Mouse (Mus musculus) G1E (cell line): ENCODE results near the gene Lrrtm4. TPM values are rescaled to one million over a fixed set of nuclear protein-coding genes. Genes with fewer than 3 reads are reported as not detected.

Source experiments
- ATAC-seq: 2 replicates; pipeline ENCODE4 v1.8.0; 2016; ENCODE audit warnings: mild to moderate bottlenecking; ENCODE audit not compliant: insufficient number of reproducible peaks, poor library complexity, low FRiP score, severe bottlenecking; ENCODE audit errors: extremely low read depth
- DNase-seq: peaks from one replicate; pipeline ENCODE4 v3.0.0; 2012; ENCODE audit warnings: low spot score
- H3K27me3 ChIP-seq: 2 replicates; pipeline ENCODE4 v1.6.1; 2012; ENCODE audit warnings: mild to moderate bottlenecking, low read length, inconsistent platforms; ENCODE audit not compliant: insufficient read depth
- H3K36me3 ChIP-seq: replicated peaks from 2 replicates; pipeline ENCODE3; 2012; ENCODE audit warnings: mild to moderate bottlenecking, inconsistent platforms
- H3K4me1 ChIP-seq: 2 replicates; pipeline ENCODE4 v1.6.1; 2012; ENCODE audit warnings: low read depth, low read length, inconsistent platforms, mixed read lengths; ENCODE audit not compliant: insufficient read depth
- H3K4me3 ChIP-seq: 2 replicates; pipeline ENCODE4 v1.5.1; 2012; ENCODE audit warnings: low read depth, mild to moderate bottlenecking, inconsistent platforms, low read length, moderate library complexity, mixed read lengths
- H3K9me3 ChIP-seq: replicated peaks from 2 replicates; pipeline ENCODE4 v1.6.1; 2012; ENCODE audit warnings: inconsistent platforms
- CTCF ChIP-seq: IDR thresholded peaks from 2 replicates; pipeline ENCODE4 v1.5.1; 2012; ENCODE audit warnings: low read depth, low read length, inconsistent platforms, mixed read lengths
- GATA1 ChIP-seq: IDR thresholded peaks from 2 replicates; pipeline ENCODE4 v1.6.1; 2012; ENCODE audit warnings: borderline replicate concordance, low read length, inconsistent platforms, mixed read lengths
- GATA2 ChIP-seq: IDR thresholded peaks from 2 replicates; pipeline ENCODE4 v1.6.1; 2012; ENCODE audit warnings: low read depth, low read length, inconsistent platforms, borderline replicate concordance
- POLR2AphosphoS5 ChIP-seq: IDR thresholded peaks from 2 replicates; pipeline ENCODE4 v1.6.1; 2012; ENCODE audit warnings: low read depth, low read length, inconsistent platforms; ENCODE audit not compliant: insufficient replicate concordance
- TAL1 ChIP-seq: conservative IDR thresholded peaks from 2 replicates; pipeline ENCODE4 v1.6.1; 2012; ENCODE audit warnings: low read depth, low read length, inconsistent platforms, mixed read lengths
- polyA plus RNA-seq: library from polyadenylated mRNA; stranded (reverse); fragments of >175 nt; gene quantifications from 2 replicates; pipeline ENCODE4 v1.2.3, GENCODE M21; 2012
- total RNA-seq, 2 experiments: library from RNA; stranded (forward) in 1 of 2; stranded (reverse) in 1 of 2; fragments of 200-1000 nt in 1 of 2; fragments of >200 nt in 1 of 2; fragmentation: Nextera tagmentation in 1 of 2; gene quantifications; 2 replicates each; pipeline ENCODE4 v1.2.3; 2014 to 2017

Lrrtm4 gene
- total RNA-seq (2014; fragmentation: Nextera tagmentation) (not detected in 2 replicates), total RNA-seq (2017) (0.06 and 0.27 TPM in 2 replicates), polyA plus RNA-seq (not detected in 2 replicates)

DNA sequence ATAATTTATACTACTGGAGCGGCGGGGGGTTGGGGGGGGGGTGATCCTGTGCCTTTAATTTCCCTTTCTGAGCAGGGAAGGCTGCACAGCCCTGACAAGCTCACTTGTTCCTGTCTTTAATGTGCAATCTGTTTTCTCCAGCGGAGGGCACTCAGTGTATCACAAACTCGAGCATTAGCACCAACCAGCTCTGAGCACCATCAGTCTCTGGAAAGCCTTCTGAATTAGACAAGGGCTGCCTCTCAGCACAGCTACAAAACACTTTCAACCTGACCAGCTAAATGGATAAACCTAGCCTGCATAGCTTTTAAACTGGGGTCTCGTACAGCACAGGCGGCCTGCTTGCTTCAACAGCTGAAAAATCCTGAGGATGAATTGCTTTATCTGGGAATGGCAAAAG is at the start of gene Lrrtm4:
Gene Lrrtm4, plus strand, starts transcription at position 113 of the 400 bp plus-strand sequence.
- Histone ChIP-seq H3K9me3 (peaks cover 16% of the 10 kb centered on the region), H3K4me1 (no peaks in the 10 kb centered on the region), H3K4me3 (no peak within 1 kb of the TSS), H3K36me3 (no peaks in the 10 kb centered on the region), H3K27me3 (no peaks in the 10 kb centered on the region)
- DNase-seq (no peak), ATAC-seq (no peak)
- TF ChIP-seq GATA1 (no peak), TAL1 (no peak), POLR2AphosphoS5 (no peak), CTCF (no peak), GATA2 (no peak)

GRCm38 (mm10) chr6:80019189-80019860 is 648 bp downstream of the Lrrtm4 start:
- TF ChIP-seq TAL1 (no peak), GATA1 (no peak), GATA2 (no peak), CTCF (no peak), POLR2AphosphoS5 (no peak)
- no peaks in the 10 kb centered on the region for H3K4me1 ChIP-seq
- peaks cover 16% of the 10 kb centered on the region for H3K9me3 ChIP-seq
- no peak for ATAC-seq
- no peak overlapping the region for H3K4me3 ChIP-seq
- no peaks in the 10 kb centered on the region for H3K27me3 ChIP-seq
- no peaks in the 10 kb centered on the region for H3K36me3 ChIP-seq
- DNase-seq, result no peak

DNA sequence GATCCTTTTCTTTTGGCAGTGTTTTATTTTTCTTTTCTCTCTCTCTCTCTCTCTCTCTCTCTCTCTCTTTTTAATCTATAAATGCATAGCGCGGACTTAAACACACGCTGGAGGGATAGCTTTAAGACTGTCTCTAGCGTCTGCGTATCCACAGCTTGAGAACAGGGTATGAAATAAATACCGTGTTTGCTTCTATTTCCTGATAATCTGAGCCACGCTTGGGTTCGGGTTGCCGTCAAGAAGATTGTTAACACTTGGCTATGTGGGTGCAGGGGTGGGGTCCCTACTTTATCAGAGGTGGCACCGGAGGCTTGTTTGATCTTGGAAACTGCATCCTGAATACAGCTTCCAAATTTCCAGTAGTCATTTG is 1.2 kb downstream of the Lrrtm4 start:
- H3K4me1 ChIP-seq, result no peaks in the 10 kb centered on the region
- TF ChIP-seq TAL1 (no peak), GATA2 (no peak), CTCF (no peak), POLR2AphosphoS5 (no peak), GATA1 (no peak)
- DNase-seq (no peak), ATAC-seq (no peak)
- H3K36me3 ChIP-seq, result no peaks in the 10 kb centered on the region
- no peak overlapping the region for H3K4me3 ChIP-seq
- peaks cover 16% of the 10 kb centered on the region for H3K9me3 ChIP-seq
- H3K27me3 ChIP-seq, result no peaks in the 10 kb centered on the region

GRCm38 (mm10) chr6:80056849-80057248 is 38.2 kb downstream of the Lrrtm4 start:
- TF ChIP-seq GATA1 (no peak), CTCF (no peak), POLR2AphosphoS5 (no peak), TAL1 (no peak), GATA2 (no peak)
- DNase-seq (no peak), ATAC-seq (no peak)
- Histone ChIP-seq H3K4me3 (no peak overlapping the region), H3K4me1 (no peaks in the 10 kb centered on the region), H3K27me3 (no peaks in the 10 kb centered on the region), H3K9me3 (no peaks in the 10 kb centered on the region), H3K36me3 (no peaks in the 10 kb centered on the region)

- DNase-seq (no peak), ATAC-seq (no peak)
- Histone ChIP-seq H3K4me3 (no peak overlapping the region), H3K4me1 (no peaks in the 10 kb centered on the region), H3K27me3 (no peaks in the 10 kb centered on the region), H3K36me3 (no peaks in the 10 kb centered on the region), H3K9me3 (no peaks in the 10 kb centered on the region)
- TF ChIP-seq POLR2AphosphoS5 (no peak), TAL1 (no peak), GATA2 (no peak), CTCF (no peak), GATA1 (no peak)
Measured at GRCm38 (mm10) chr6:80078001-80078400, 59.3 kb downstream of the Lrrtm4 start.

GRCm38 (mm10) chr6:80079290-80079689 is 60.6 kb downstream of the Lrrtm4 start:
- TF ChIP-seq CTCF (no peak), GATA2 (no peak), GATA1 (no peak), POLR2AphosphoS5 (no peak)
- Histone ChIP-seq H3K9me3 (peaks cover 3% of the 10 kb centered on the region), H3K27me3 (no peaks in the 10 kb centered on the region), H3K4me1 (no peaks in the 10 kb centered on the region), H3K4me3 (no peak overlapping the region), H3K36me3 (no peaks in the 10 kb centered on the region)
- no peak for DNase-seq
- no peak for ATAC-seq

DNA sequence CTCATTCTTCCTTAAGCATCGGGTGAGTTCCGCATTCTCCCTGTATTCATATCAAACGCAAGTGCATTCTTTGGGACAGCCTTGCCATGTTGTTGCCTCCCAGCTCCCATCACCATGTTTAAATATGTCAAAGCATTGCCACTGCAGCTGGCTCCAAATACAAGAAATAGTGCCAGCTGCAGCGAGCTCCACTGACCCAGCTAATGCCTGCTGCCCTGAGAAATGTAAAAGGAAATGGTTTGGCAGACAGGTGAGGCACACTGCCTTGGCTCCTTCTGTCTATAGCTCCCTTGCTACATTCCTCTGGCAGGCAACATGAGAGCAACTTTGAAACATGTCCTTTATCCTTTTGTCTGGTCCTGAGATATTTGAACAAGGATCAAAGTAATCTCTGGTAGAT is 76.2 kb downstream of the Lrrtm4 start:
- TF ChIP-seq CTCF, result no peak
- no peak for TF ChIP-seq TAL1
- TF ChIP-seq GATA1, result no peak
- no peak for TF ChIP-seq GATA2
- TF ChIP-seq POLR2AphosphoS5, result no peak
- DNase-seq, result no peak
- no peak overlapping the region for H3K4me3 ChIP-seq
- H3K4me1 ChIP-seq, result no peaks in the 10 kb centered on the region
- H3K27me3 ChIP-seq, result no peaks in the 10 kb centered on the region
- H3K9me3 ChIP-seq, result peaks cover 4% of the 10 kb centered on the region; the same call in 1 of the 2 replicates
- no peaks in the 10 kb centered on the region for H3K36me3 ChIP-seq
- ATAC-seq, result no peak
